Mouse (Mus musculus): Measurements from ENCODE around the gene AC141477.1.

AC141477.1 gene

GRCm38 (mm10) chr10:76440281-76440680 lies at the start of gene AC141477.1:
TSS of gene AC141477.1 (minus strand) at chr10:76440444.
- DNase-seq (ENCODE audit: low read depth, low spot score): no peak

GRCm38 (mm10) chr10:76489205-76489604 lies 49.0 kb upstream of the AC141477.1 start:
- no peak for DNase-seq (ENCODE audit: low read depth, low spot score)

DNA sequence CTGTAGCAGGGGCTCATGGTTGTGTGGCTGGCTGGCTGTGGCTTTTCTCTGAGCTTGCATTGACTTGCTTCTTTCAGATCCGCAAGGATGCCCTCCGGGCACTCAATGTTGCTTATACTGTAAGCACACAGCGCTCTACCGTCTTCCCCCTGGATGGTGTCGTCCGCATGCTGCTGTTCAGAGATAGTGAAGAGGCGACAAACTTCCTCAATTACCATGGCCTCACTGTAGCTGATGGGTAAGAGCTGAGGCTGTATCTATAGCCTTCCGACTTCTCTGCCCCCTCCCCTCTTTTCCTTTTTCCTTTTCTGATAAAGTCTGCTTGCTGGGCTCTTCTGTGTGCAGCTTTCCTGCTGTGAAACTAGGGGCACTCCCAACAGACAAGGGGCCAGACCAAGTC lies 48.0 kb upstream of the AC141477.1 start:
- no peak for DNase-seq (ENCODE audit: low read depth, low spot score)

DNA sequence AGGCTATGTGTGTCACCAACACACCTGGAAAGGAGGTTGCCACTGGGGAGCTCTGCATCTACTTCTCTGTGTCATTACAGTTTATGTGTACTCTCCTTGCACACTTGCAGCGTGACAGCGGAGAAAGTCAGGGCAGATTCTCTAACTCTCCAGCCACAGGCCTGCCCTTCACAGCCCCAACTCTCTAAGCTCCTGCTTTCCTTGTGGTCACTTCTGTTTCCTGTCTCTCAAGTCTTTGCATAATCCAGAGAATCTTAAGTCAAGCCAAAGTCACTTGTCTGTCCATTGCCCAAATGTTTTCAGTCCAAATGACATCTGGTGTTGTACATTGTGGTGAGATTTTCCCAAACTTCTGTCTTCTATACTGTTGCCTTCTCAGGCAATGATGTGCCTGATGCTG lies 46.1 kb upstream of the AC141477.1 start:
- no peak for DNase-seq (ENCODE audit: low read depth, low spot score)

GRCm38 (mm10) chr10:76481480-76481879 lies 41.2 kb upstream of the AC141477.1 start:
- no peak for DNase-seq (ENCODE audit: low read depth, low spot score)

DNA sequence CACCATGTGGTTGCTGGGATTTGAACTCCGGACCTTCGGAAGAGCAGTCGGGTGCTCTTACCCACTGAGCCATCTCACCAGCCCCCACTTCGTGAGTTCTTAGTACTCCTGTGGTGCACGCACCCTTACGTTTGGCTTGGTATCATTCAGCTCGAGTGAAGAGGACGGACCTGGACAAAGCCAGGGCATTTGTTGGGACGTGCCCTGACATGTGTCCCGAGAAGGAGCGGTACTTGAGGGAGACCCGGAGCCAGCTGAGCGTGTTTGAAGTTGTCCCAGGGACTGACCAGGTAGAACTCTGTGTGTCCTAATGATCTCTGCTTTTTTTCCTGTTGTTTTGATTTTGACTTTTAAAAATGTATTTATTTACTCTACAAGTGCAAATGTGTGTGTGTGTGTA lies 40.6 kb upstream of the AC141477.1 start:
- no peak for DNase-seq (ENCODE audit: low read depth, low spot score)

GRCm38 (mm10) chr10:76473759-76474158 lies 33.5 kb upstream of the AC141477.1 start:
- no peak for DNase-seq (ENCODE audit: low read depth, low spot score)

GRCm38 (mm10) chr10:76468203-76469162 lies 28.2 kb upstream of the AC141477.1 start, which contains the start of the genes Mcm3ap and Ybey:
TSS of gene Mcm3ap (plus strand) at chr10:76468927.
TSS of gene Ybey (minus strand) at chr10:76469114.
- peak; percentile 78 for DNase-seq (ENCODE audit: low read depth, low spot score)

DNA sequence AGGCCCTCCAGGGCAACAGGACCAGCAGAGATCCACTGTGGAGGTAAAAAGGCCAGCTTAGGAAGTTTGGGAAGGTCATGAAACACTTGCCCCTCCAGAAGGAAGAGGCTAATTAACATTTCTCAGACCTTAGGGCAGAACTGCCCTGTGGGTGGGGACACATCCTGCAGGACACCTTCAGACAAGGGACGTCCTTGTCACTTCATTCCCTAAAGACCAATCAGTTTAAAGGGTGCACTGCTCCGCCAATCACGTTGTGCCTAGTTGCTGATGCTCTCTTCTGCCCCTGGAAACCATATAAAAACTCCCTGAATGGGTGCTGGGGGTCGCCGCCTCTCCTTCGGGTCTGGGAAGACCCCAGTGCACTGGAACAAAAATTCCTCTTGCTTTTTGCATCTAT lies 22.5 kb upstream of the AC141477.1 start:
- no peak for DNase-seq (ENCODE audit: low read depth, low spot score)

DNA sequence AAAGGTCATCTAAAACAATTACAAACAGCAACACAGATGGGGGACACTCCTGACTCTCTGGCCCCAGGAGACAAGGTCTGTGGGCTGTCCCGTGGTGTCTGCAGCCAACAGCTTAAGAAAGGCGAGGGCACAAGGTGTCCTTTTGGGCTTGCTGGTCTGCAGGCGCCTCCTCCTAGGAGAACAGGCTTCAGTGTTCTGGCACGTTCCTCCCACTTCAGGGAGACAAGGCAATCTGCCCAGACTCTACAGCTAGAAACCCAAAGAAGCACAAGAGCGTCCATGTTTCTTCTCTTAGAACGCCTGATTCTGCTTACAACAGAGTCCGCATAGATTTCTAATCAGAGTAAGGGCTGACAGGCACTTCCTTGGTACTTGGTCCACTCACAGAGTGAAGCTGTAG lies 22.1 kb upstream of the AC141477.1 start:
- no peak for DNase-seq (ENCODE audit: low read depth, low spot score)

DNA sequence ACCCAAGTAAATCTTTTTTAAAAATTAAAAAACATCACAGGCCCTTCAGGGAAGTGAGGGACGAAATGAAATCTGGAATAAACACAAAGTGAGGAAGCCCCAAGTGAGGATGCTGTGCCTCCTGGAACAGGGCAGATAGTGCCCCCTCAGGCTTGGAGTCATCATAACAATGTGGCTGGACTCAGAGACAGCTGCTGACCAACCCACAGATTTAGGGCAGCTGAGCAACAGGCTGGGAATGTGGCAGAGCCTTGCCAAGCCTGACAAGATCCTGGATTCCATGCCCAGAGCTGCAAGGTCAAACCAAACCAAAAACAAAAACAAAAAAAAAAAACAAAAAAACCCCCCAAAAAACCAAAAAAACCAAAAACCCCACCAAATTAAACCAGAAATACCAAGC lies 21.0 kb upstream of the AC141477.1 start:
- DNase-seq (ENCODE audit: low read depth, low spot score): no peak

DNA sequence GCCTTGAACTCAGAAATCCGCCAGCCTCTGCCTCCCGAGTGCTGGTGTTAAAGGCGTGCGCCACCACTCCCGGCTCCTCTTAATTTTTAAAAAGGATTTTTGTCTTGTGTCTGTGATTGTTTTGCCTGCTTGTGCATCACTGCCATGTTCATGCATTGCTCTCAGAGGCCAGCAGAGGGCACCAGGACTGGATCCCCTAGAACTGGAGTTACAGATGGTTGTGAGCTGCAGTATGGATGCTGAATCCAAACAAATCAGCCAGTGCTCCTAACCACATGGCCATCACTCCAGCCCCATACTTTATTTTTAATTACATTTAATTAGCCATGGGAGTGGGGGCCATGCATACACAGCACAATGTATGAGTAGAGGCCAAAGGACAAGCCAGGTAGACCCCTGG lies 15.0 kb upstream of the AC141477.1 start:
- no peak for DNase-seq (ENCODE audit: low read depth, low spot score)

- no peak for DNase-seq (ENCODE audit: low read depth, low spot score)
Measured at GRCm38 (mm10) chr10:76448851-76449250, 8.6 kb upstream of the AC141477.1 start, which contains the start of gene 2610028H24Rik. TSS of gene 2610028H24Rik (plus strand) at chr10:76449081.

GRCm38 (mm10) chr10:76447406-76448229 lies 7.4 kb upstream of the AC141477.1 start:
- DNase-seq (ENCODE audit: low read depth, low spot score): peak; percentile 89

GRCm38 (mm10) chr10:76445996-76446681 lies 5.9 kb upstream of the AC141477.1 start:
- no peak for DNase-seq (ENCODE audit: low read depth, low spot score)

- peak; percentile 98 for DNase-seq (ENCODE audit: low read depth, low spot score)
Measured at GRCm38 (mm10) chr10:76442178-76443088, 2.2 kb upstream of the AC141477.1 start, which contains the start of gene Pcnt. TSS of gene Pcnt (minus strand) at chr10:76442786.

DNA sequence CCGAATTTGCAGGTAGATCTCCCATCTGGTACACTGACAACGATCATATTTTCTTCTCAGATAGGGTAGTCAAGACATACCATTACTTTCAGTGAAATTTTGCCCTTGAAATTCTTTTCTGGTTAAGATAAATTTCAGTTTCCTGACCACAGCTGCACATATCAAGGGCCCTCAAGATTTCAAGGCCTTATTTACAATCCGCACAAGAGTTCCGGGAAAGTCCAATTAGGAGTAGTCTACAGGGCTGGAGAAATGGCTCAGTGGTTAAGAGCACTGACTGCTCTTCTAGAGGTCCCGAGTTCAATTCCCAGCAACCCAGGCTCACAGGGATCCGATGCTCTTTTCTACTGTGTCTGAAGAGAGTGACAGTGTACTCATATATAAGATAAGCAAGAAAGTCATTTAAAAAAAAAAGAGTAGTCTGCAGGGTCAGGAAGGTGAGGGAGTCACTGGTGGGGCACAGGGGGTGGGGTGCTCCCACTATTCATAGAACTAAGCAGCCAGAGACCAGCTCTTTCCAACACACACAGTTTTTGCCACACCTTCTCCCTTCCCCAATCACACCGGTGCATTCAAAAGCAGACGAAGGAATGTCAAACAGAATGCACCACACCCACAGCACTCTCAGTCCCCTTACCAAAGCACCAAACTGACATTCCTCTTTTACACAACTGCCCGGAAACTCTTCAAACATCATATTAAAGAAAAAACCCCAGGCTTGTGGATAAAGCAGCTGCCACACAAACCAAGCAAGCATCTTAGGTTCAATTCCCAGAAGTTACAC lies 945 bp downstream of the AC141477.1 start:
- no peak for DNase-seq (ENCODE audit: low read depth, low spot score)

DNA sequence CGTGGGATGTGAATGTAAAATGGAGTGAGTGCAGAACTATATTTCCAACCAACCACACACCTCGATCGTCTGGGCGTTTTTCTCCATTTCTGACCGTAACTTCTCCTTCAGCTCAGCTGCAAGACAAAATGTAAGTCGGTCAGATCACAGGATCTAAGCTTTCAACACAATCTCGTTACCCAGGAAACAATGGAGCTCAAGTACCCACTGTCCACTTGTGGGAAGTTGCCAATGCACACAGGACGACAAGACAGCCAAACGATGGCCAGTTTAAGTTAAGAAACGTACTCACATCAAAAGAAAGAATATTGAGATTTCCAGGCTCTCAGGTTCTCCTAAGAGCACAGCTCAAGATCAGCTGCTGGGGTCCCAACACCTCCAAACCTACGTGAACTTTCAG lies 6.3 kb downstream of the AC141477.1 start:
- no peak for DNase-seq (ENCODE audit: low read depth, low spot score)

- DNase-seq (ENCODE audit: low read depth, low spot score): no peak
Measured at GRCm38 (mm10) chr10:76425674-76426073, 14.6 kb downstream of the AC141477.1 start.

DNA sequence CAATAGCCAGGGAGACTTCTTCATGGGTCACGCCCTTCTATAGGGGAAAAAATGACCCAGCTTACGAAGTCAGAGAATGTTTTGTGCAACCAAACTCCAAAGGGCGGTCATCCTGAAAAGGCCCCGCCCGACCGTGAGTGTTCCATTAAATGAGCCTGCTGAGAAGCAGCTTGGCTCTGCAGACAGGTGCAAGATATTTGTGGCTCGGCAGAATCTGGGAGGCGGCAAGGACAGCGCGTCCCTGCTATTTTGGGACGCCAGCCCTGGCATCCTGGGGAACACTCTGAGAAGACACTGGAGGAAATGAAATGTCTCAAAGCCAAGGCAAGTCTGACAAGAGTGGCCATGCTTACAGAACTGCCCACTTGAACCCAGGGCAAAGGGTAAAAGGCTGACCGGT lies 23.4 kb downstream of the AC141477.1 start:
- peak; percentile 93 for DNase-seq (ENCODE audit: low read depth, low spot score)

All from skeletal muscle tissue, adult 2 months (tissue).